Mouse (Mus musculus) spleen, adult 2 months (tissue): ENCODE results near the gene C1ql1.

Experiments used
- CTCF ChIP-seq: fragments of 200-500 bp; IDR thresholded peaks from 2 replicates; pipeline ENCODE4 v1.5.1; 2011; ENCODE audit warnings: mild to moderate bottlenecking, inconsistent platforms; ENCODE audit not compliant: insufficient read depth, insufficient read length, insufficient replicate concordance; ENCODE audit errors: extremely low read depth
- POLR2A ChIP-seq: fragments of 200-500 bp; IDR thresholded peaks from 2 replicates; pipeline ENCODE4 v1.6.1; 2011; ENCODE audit warnings: low read depth, low read length, inconsistent platforms

DNA sequence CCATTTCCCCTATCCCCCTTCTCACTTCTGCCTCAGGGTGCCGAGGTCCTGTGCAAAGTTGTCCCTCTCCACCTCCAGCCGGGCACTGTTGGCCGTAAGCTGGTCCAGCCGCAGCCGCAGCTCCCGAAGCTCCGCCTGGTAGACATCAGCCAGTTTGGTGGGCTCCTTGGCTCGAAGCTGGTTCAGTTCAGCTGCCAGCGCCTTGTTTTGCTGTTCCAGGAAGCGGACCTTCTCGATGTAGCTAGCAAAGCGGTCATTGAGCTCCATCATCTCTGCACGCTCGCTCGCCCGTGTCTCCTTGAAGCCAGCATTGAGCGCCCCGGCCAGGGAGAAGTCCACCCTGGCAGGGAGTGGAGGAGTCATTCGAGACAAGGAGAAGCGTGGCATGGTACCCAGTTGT lies 49.8 kb downstream of the C1ql1 start:
- TF ChIP-seq CTCF (no peak), POLR2A (no peak)
